Mouse (Mus musculus) embryonic fibroblast, embryonic 13.5 days (primary cell): Measurements from ENCODE around the gene Cyfip1. TPM values are rescaled to one million over a fixed set of nuclear protein-coding genes. Genes with fewer than 3 reads are reported as not detected.

ENCODE experiments used
- H3K27ac ChIP-seq: 2 replicates; pipeline ENCODE4 v1.5.1; 2012; ENCODE audit warnings: low read length, control low read depth, inconsistent platforms; ENCODE audit not compliant: insufficient read depth
- H3K4me1 ChIP-seq: 2 replicates; pipeline ENCODE4 v1.6.1; 2011; ENCODE audit warnings: low read length; ENCODE audit not compliant: control insufficient read depth, insufficient read depth
- H3K4me3 ChIP-seq: 2 replicates; pipeline ENCODE4 v1.5.1; 2011; ENCODE audit warnings: mild to moderate bottlenecking, control low read depth, low read length; ENCODE audit not compliant: insufficient read depth
- CTCF ChIP-seq: IDR thresholded peaks from 2 replicates; pipeline ENCODE4 v1.5.1; 2011; ENCODE audit warnings: mild to moderate bottlenecking, control low read depth, low read length, moderate library complexity, borderline replicate concordance; ENCODE audit not compliant: insufficient read depth
- POLR2A ChIP-seq: IDR thresholded peaks from 2 replicates; pipeline ENCODE4 v1.6.1; 2011; ENCODE audit warnings: low read depth, mild to moderate bottlenecking, control low read depth, low read length, moderate library complexity
- polyA plus RNA-seq: library from polyadenylated mRNA; stranded (reverse); fragments of >200 nt; gene quantifications from 2 replicates; pipeline ENCODE4 v1.2.4, GENCODE M21; 2011; ENCODE audit warnings: low read depth; ENCODE audit not compliant: missing spikeins, insufficient read length

The Cyfip1 gene
- polyA plus RNA-seq, 1 experiment: 120 TPM

GRCm38 (mm10) chr7:55841977-55842503 is 495 bp downstream of the Cyfip1 start:
- H3K4me3 ChIP-seq: peak overlapping the region; percentile 74
- TF ChIP-seq CTCF (no peak), POLR2A (peak; percentile 77)
- peaks cover 5% of the 10 kb centered on the region for H3K4me1 ChIP-seq
- peak overlapping the region; percentile 77 for H3K27ac ChIP-seq

GRCm38 (mm10) chr7:55842504-55843152 is 1.1 kb downstream of the Cyfip1 start:
- Histone ChIP-seq H3K4me3 (peak overlapping the region; percentile 74), H3K4me1 (peaks cover 5% of the 10 kb centered on the region)
- TF ChIP-seq CTCF (no peak), POLR2A (no peak)

GRCm38 (mm10) chr7:55846606-55847312 is 5.2 kb downstream of the Cyfip1 start:
- Histone ChIP-seq H3K4me3 (no peak overlapping the region), H3K27ac (no peak overlapping the region)
- TF ChIP-seq POLR2A (no peak), CTCF (no peak)

More at GRCm38 (mm10) chr7:55842504-55843152, 1.1 kb downstream of the Cyfip1 start:
- H3K27ac ChIP-seq: peak overlapping the region; percentile 71

DNA sequence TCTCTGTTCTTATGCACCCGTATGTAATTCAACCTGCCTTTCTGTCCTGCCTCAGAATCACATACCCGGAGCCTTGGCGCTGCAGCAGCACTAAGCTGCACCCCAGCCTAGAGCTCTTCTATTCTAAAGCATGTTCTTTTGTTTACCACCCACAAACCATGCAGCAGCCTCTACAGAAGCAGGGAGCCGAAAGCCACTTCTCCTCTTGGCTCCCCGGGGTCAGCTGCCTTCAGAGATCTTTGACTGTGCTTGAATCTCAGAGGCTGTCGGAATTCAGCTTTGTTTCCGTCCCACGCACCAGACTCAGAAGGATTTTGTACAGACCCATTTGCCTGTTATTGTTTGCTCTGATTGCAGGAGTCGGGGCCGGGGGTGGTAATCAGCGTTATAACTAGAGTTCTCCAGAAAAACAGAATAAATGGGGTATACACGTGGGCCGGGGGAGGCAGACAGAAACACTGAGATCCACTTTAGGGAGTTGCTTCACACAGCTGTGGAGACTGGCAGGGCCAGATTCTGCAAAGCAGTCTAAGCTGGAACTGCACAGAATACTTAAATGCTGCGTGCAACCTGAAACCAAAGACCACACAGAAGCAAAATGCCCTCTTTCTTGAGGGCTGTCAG is 8.5 kb downstream of the Cyfip1 start:
- TF ChIP-seq CTCF (no peak), POLR2A (no peak)
- Histone ChIP-seq H3K27ac (no peak overlapping the region), H3K4me1 (peaks cover 37% of the 10 kb centered on the region), H3K4me3 (no peak overlapping the region)

More at GRCm38 (mm10) chr7:55846606-55847312, 5.2 kb downstream of the Cyfip1 start:
- H3K4me1 ChIP-seq: peaks cover 28% of the 10 kb centered on the region

DNA sequence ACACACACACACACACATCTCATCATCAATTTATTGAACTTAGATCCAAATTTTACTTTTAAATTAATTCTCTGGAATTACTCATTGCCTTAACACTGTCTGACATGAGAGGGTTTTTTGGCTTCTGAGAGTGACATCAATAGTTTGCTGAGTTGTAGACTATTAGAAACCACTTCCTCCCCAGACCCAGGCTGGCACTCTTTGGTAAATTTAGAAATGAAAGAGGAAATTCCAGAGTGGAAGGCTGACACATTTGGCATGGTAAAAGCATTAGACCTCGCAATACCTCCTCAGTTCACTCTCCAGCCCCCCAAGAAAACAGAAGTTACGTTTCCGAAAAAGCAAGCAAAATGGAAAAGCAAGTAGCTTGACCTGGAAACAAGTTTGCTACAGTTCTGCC is 11.2 kb downstream of the Cyfip1 start:
- Histone ChIP-seq H3K4me3 (no peak overlapping the region), H3K4me1 (peaks cover 38% of the 10 kb centered on the region), H3K27ac (peak overlapping the region; percentile 75)
- no peak for TF ChIP-seq CTCF
- TF ChIP-seq POLR2A: no peak

DNA sequence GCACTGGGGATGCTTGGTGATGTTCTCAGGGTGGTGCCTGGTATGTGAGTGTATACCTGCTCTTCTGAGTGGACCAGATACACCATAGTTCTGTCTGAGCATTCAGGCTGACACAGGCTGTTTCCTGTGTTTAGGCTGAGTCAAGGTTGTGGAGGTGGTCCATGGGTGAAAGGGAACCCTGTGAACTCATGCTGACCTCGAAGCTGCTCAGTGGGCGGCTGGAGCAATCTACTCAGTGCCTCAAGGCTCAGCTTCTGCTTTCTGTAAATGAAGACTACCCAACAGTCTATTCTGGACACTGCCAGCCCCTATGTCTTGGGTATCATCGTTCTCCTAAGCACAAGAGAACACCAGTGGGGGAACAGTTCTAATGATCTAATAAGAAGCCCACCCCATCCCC is 14.1 kb downstream of the Cyfip1 start:
- no peak overlapping the region for H3K4me3 ChIP-seq
- H3K4me1 ChIP-seq: peaks cover 31% of the 10 kb centered on the region
- H3K27ac ChIP-seq: no peak overlapping the region
- TF ChIP-seq POLR2A (no peak), CTCF (no peak)

GRCm38 (mm10) chr7:55856741-55857140 is 15.2 kb downstream of the Cyfip1 start:
- Histone ChIP-seq H3K4me1 (peaks cover 32% of the 10 kb centered on the region), H3K4me3 (no peak overlapping the region), H3K27ac (no peak overlapping the region)
- TF ChIP-seq POLR2A: no peak; the same call in 1 of the 2 replicates

DNA sequence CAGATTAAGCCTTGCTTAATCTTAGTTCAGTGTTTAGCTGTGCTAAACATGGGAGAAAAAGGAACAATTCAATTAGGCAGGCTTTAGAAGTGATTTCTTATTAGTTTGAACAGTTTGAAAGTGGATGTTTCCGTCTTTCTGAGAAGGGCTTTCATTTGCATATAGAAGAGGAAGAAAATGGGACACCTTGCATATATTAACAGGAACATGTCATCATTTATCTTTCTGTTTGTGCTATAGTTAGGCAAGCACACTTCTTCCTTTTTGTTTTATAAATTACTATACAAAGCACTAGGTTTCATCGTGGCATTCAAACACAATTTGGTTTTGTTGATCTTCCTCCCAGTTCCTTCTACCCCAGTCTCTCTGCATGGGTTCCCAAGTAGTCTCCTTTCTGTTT is 16.2 kb downstream of the Cyfip1 start:
- Histone ChIP-seq H3K4me1 (peaks cover 30% of the 10 kb centered on the region), H3K4me3 (no peak overlapping the region), H3K27ac (no peak overlapping the region)
- no peak for TF ChIP-seq CTCF
- TF ChIP-seq POLR2A: no peak

DNA sequence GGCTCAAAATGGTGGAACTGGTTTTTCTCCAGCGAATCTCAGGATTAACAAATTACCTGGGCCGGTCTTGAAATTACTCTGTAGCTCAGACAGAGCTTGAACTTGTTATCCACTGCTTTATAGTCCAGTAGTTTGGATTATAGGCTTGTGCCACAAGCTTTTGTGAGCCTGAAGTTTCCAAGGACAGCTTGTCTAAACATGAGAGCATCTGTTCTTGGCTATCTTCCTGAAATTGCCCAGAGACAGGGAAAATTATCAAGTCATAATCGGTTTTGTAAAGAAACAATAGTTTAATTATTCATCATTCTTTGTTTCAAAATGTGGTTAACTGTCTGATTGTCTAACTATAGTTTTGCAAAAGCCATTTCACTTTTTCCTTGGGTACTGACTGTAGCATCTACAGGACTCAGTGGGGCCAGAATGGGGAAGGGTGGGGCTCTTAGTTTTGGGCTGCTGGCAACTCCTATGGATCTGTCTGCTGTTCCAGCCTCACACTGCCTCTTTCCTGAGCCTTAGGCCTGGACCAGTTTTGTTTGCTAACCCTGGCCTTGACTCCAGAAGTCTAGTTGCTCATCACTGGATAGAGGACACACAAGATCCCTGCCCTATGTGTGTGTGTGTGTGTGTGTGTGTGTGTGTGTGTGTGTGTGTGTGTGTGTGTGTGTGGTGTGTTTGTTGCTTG is 17.4 kb downstream of the Cyfip1 start:
- Histone ChIP-seq H3K4me1 (peaks cover 27% of the 10 kb centered on the region), H3K4me3 (no peak overlapping the region), H3K27ac (peak overlapping the region; percentile 23; the same call in 1 of the 2 replicates)
- no peak for TF ChIP-seq POLR2A
- TF ChIP-seq CTCF: no peak
